In the genomic region with DNA sequence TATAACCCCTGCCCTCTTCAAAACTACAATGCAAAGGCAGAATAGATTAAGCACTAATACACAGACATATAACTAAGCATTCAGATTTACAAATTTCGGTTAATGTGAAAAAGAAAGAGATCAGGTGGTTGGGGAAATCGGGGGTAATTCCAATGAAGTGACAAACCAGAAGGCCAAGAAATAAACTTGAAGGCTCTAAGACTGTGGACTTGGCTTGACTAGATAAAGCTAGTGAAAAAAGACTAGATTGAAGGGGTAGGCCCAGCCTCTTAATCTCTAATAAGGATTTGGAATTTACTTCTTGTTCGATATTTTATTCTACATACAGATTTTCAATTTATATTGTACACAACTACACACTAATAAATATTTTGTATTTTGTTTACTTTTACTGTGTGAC, we compare ENCODE assay signal across 10 mouse cellular contexts. TPM values are rescaled to one million over a fixed set of nuclear protein-coding genes. Genes with fewer than 3 reads are reported as not detected.
DNase-seq lines count a peak whose midpoint lies in the region; ATAC-seq and TF ChIP-seq lines count a peak whose summit lies in the region.
"Had no signal": no experiment of that assay in that cellular context is flagged by ENCODE, and none has a peak within 500 bp of the region (broad histone marks: within the 10 kb centered on the region; RNA-seq: fewer than 3 reads in every experiment).

Gene Arhgef26 (plus strand): TSS at position 301 of the 400 bp plus-strand sequence.

- TF ChIP-seq CTCF in bone marrow macrophage, adult 2 months (IDR thresholded peaks at IDR 0.05; ENCODE audit: low read depth, low read length) = no peak

- no peaks in the 10 kb centered on the region; the same call in 1 of the 2 replicates for H3K4me1 ChIP-seq in heart, embryonic 16.5 days (ENCODE audit: control insufficient read depth, insufficient read depth, low read length)
- H3K4me1 ChIP-seq in bone marrow macrophage, adult 2 months (ENCODE audit: control insufficient read depth, insufficient read depth, low read length) = no peaks in the 10 kb centered on the region
- 0 out of 2 replicates have a peak, but pooled peaks cover 13% of the 10 kb centered on the region for H3K4me1 ChIP-seq in hindbrain, embryonic 14.5 days (replicated peaks; ENCODE audit: control insufficient read depth, insufficient read depth, low read length)
- no peaks in the 10 kb centered on the region for H3K4me1 ChIP-seq in liver, embryonic 15.5 days (replicated peaks)

- peak within 1 kb of the TSS; percentile 96 for H3K4me2 ChIP-seq in heart, embryonic 16.5 days (ENCODE audit: low read depth, low read length)
- peak within 1 kb of the TSS; percentile 88 for H3K4me2 ChIP-seq in hindbrain, embryonic 14.5 days (replicated peaks)
- peak within 1 kb of the TSS; percentile 69 for H3K4me2 ChIP-seq in liver, embryonic 15.5 days

- H3K27me3 ChIP-seq in heart, embryonic 16.5 days (ENCODE audit: control insufficient read depth, insufficient read depth, low read length) = peaks cover 7% of the 10 kb centered on the region; the same call in 1 of the 2 replicates
- H3K27me3 ChIP-seq in hindbrain, embryonic 14.5 days (ENCODE audit: control insufficient read depth, insufficient read depth, low read length) = 0 out of 2 replicates have a peak, but pooled peaks cover 7% of the 10 kb centered on the region
- H3K27me3 ChIP-seq in liver, embryonic 15.5 days = peaks cover 49% of the 10 kb centered on the region

- H3K27ac ChIP-seq in heart, embryonic 16.5 days (ENCODE audit: low read length) = peak within 1 kb of the TSS; percentile 54
- H3K27ac ChIP-seq in bone marrow macrophage, adult 2 months (ENCODE audit: insufficient read depth, low read depth, low read length) = no peak within 1 kb of the TSS
- peak within 1 kb of the TSS; percentile 64; the same call in 1 of the 2 replicates for H3K27ac ChIP-seq in hindbrain, embryonic 14.5 days
- H3K27ac ChIP-seq in liver, embryonic 15.5 days (replicated peaks) = no peak within 1 kb of the TSS

- no peak for TF ChIP-seq POLR2A in bone marrow macrophage, adult 2 months (IDR thresholded peaks at IDR 0.05; ENCODE audit: borderline replicate concordance, low read depth, low read length)

- peak within 1 kb of the TSS; percentile 66 for H3K4me3 ChIP-seq in heart, embryonic 16.5 days (ENCODE audit: low read length)
- peak within 1 kb of the TSS; percentile 56 for H3K4me3 ChIP-seq in bone marrow macrophage, adult 2 months (ENCODE audit: insufficient read depth, low read length)
- H3K4me3 ChIP-seq in hindbrain, embryonic 14.5 days (replicated peaks; ENCODE audit: low read length) = peak within 1 kb of the TSS; percentile 87
- H3K4me3 ChIP-seq in liver, embryonic 15.5 days (replicated peaks) = peak within 1 kb of the TSS; percentile 56

- H3K36me3 ChIP-seq in heart, embryonic 16.5 days (ENCODE audit: control insufficient read depth, insufficient read depth) = no peaks in the 10 kb centered on the region
- no peaks in the 10 kb centered on the region for H3K36me3 ChIP-seq in hindbrain, embryonic 14.5 days (replicated peaks; ENCODE audit: control insufficient read depth, insufficient read depth)
- H3K36me3 ChIP-seq in liver, embryonic 15.5 days (replicated peaks) = no peaks in the 10 kb centered on the region

- no peaks in the 10 kb centered on the region for H3K9me3 ChIP-seq in heart, embryonic 16.5 days (replicated peaks; ENCODE audit: control insufficient read depth, low read length)
- no peaks in the 10 kb centered on the region for H3K9me3 ChIP-seq in hindbrain, embryonic 14.5 days (ENCODE audit: control insufficient read depth, low read length)
- no peaks in the 10 kb centered on the region for H3K9me3 ChIP-seq in liver, embryonic 15.5 days (replicated peaks)

- WGBS in heart, embryonic 16.5 days = 81% methylated on average over 3 of the region's 3 CpGs
- 83% methylated on average over 3 of the region's 3 CpGs for WGBS in hindbrain, embryonic 14.5 days
- 55% methylated on average over 3 of the region's 3 CpGs for WGBS in liver, embryonic 15.5 days (ENCODE audit: insufficient replicate concordance)

- no peak for ATAC-seq in heart, embryonic 16.5 days (replicated peaks; ENCODE audit: extremely low read depth, insufficient read depth, low FRiP score)
- no peak for ATAC-seq in hindbrain, embryonic 14.5 days (ENCODE audit: low FRiP score)
- ATAC-seq in liver, embryonic 15.5 days (ENCODE audit: insufficient read depth) = no peak
- no peak for ATAC-seq in CD4-positive, CD25-positive, alpha-beta regulatory T cell, adult 4 months

- peak within 1 kb of the TSS; percentile 79 for H3K9ac ChIP-seq in heart, embryonic 16.5 days (ENCODE audit: low read length)
- peak within 1 kb of the TSS; percentile 77 for H3K9ac ChIP-seq in hindbrain, embryonic 14.5 days
- H3K9ac ChIP-seq in liver, embryonic 15.5 days = no peak within 1 kb of the TSS

- no peak for DNase-seq in heart, adult 9 months (ENCODE audit: low spot score in 2 of 2)
- no peak for DNase-seq in hindbrain, embryonic 14.5 days (ENCODE audit: low spot score)
- no peak for DNase-seq in gastrocnemius, adult 8-10 months (ENCODE audit: low spot score in 2 of 2)
- DNase-seq in adrenal gland, adult 2 months = no peak

RNA-seq across cellular contexts. Expression of gene Arhgef26, which starts in this region (rescaled TPM):
- polyA plus RNA-seq in heart, embryonic 16.5 days (2015; fragmentation: Nextera tagmentation; extraction: Ambion mirVana) = 3.4 and 4.8 TPM in 2 replicates
- not detected in 2 replicates for polyA plus RNA-seq in bone marrow macrophage, adult 2 months (2012; ENCODE audit: insufficient read depth, insufficient read length, missing spikeins)
- polyA plus RNA-seq in hindbrain, embryonic 14.5 days (2014; fragmentation: Nextera tagmentation; extraction: Ambion mirVana) = 11.3 and 11.7 TPM in 2 replicates
- polyA plus RNA-seq in liver, embryonic 15.5 days (2015; fragmentation: Nextera tagmentation; extraction: Ambion mirVana) = 0.26 and 0.45 TPM in 2 replicates
- polyA plus RNA-seq in CD4-positive, CD25-positive, alpha-beta regulatory T cell, adult 4 months (2017; shearing (Covaris generic)) = under 1 TPM in 1 of 2 experiments, not detected in 1; 0.27 TPM
- 1 to 10 TPM in 1 of 4 experiments, under 1 TPM in 3; 0.27 to 1.1 (median 0.65) TPM for total RNA-seq in gastrocnemius, adult 8-10 months (2022)
- 1 to 10 TPM; 2.1 to 2.5 TPM for total RNA-seq in adrenal gland, adult 2 months (2021)
- polyA plus RNA-seq in adrenal gland, adult 2 months (2012; rRNA removed) = 2.4 and 2.7 TPM in 2 replicates
- total RNA-seq: hematopoietic stem cell, adult 5-6 weeks; MEL had no signal

Comparison
In these comparisons a context has a peak if more than half of its experiments do, and no peak if none do; other contexts are left out.
1. H3K27ac ChIP-seq: peak in heart, embryonic 16.5 days (single experiment) and hindbrain, embryonic 14.5 days (single experiment); none in bone marrow macrophage, adult 2 months (single experiment) and liver, embryonic 15.5 days (single experiment).
2. Peak in every context shown above with its lines, with median percentiles within 50 percentile points of each other: H3K4me2 ChIP-seq and H3K4me3 ChIP-seq.